Mouse (Mus musculus) thymus, postnatal 4 days (tissue): ENCODE data around the gene Zfp663.

Experiments
- DNase-seq: peaks from one replicate; pipeline ENCODE4 v3.0.0; 2021

Gene Zfp663

GRCm38 (mm10) chr2:165368496-165368895 is at the start of gene Zfp663:
Gene Zfp663 (minus strand): TSS chr2:165368729.
- DNase-seq = no peak

- DNase-seq = no peak
Observed at GRCm38 (mm10) chr2:165417291-165417690, 48.8 kb upstream of the Zfp663 start.

- no peak for DNase-seq
Observed at GRCm38 (mm10) chr2:165415795-165416194, 47.3 kb upstream of the Zfp663 start.

GRCm38 (mm10) chr2:165415141-165415721 is 46.7 kb upstream of the Zfp663 start:
- DNase-seq = no peak

GRCm38 (mm10) chr2:165414321-165414720 is 45.8 kb upstream of the Zfp663 start:
- no peak for DNase-seq

GRCm38 (mm10) chr2:165413884-165414283 is 45.4 kb upstream of the Zfp663 start:
- no peak for DNase-seq

- peak; percentile 79 for DNase-seq
Observed at GRCm38 (mm10) chr2:165407700-165408301, 39.3 kb upstream of the Zfp663 start.

- no peak for DNase-seq
Observed at GRCm38 (mm10) chr2:165405351-165405750, 36.8 kb upstream of the Zfp663 start.

- DNase-seq = no peak
Observed at GRCm38 (mm10) chr2:165404951-165405350, 36.4 kb upstream of the Zfp663 start.

- DNase-seq = no peak
Observed at GRCm38 (mm10) chr2:165398164-165398785, 29.7 kb upstream of the Zfp663 start.

GRCm38 (mm10) chr2:165397502-165398163 is 29.1 kb upstream of the Zfp663 start:
- no peak for DNase-seq

- DNase-seq = no peak
Observed at GRCm38 (mm10) chr2:165396831-165397501, 28.4 kb upstream of the Zfp663 start.

GRCm38 (mm10) chr2:165392156-165392555 is 23.6 kb upstream of the Zfp663 start:
- DNase-seq = no peak

- DNase-seq = peak; percentile 48
Observed at GRCm38 (mm10) chr2:165391561-165391960, 23.0 kb upstream of the Zfp663 start.

- no peak for DNase-seq
Observed at GRCm38 (mm10) chr2:165389299-165389952, 20.9 kb upstream of the Zfp663 start.

GRCm38 (mm10) chr2:165387844-165388495 is 19.4 kb upstream of the Zfp663 start, which contains the start of gene Zfp334:
Gene Zfp334 (minus strand): TSS chr2:165388259.
- peak; percentile 52 for DNase-seq

GRCm38 (mm10) chr2:165387370-165387769 is 18.8 kb upstream of the Zfp663 start:
- no peak for DNase-seq

- no peak for DNase-seq
Observed at GRCm38 (mm10) chr2:165380050-165380449, 11.5 kb upstream of the Zfp663 start.

- DNase-seq = no peak
Observed at GRCm38 (mm10) chr2:165376001-165376400, 7.5 kb upstream of the Zfp663 start.

GRCm38 (mm10) chr2:165375478-165375877 is 6.9 kb upstream of the Zfp663 start:
- no peak for DNase-seq

- no peak for DNase-seq
Observed at GRCm38 (mm10) chr2:165371066-165371465, 2.5 kb upstream of the Zfp663 start.

GRCm38 (mm10) chr2:165370348-165370747 is 1.8 kb upstream of the Zfp663 start:
- DNase-seq = no peak
